Mouse (Mus musculus): Measurements from ENCODE around the gene Hvcn1.

The Hvcn1 gene

DNA sequence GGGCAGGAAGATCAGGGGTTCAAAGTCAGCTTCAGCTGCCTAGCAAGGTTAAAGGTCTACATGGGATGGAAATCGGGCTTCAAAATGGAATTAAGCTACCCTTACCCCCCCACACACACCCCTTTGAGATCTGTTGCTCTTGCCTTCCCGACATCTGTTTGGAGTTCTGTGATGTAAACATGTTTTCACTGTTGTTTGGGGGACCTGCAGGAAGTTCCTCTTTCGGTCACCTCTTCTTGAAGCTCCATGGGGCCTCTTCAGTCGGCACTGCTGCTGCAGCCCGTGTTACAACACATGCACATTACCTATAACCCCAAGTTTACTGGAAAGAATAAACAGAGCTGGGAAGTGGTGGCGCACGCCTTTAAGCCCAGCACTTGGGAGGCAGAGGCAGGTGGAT is 60.5 kb downstream of the Hvcn1 start:
- in situ Hi-C loops (cut with MseI, MboI): loop anchor here (5.0 kb wide), 2 partner anchors 75 to 80 kb away; no protein-coding TSS in a partner anchor

DNA sequence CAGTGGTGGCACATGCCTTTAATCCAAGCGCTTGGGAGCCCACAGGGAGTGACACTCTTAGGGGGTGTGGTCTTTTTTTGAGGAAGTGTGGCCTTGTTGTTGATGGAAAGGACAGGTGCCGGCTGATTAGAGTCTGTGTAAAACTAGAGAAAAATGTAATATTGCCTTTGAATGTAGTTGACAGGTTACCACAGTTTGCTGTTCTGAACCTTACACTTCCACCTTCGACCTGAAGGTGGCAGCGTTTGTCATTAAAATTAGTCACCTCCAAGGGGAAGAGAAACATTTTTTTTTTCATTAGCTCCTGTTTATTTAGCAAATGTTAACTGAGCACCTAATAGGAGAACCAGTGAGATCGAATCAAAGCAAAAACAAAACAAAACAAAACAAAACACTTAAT is 61.3 kb downstream of the Hvcn1 start:
- in situ Hi-C loops (cut with MseI, MboI): loop anchor here (5.0 kb wide), 2 partner anchors 74 to 79 kb away; no protein-coding TSS in a partner anchor

DNA sequence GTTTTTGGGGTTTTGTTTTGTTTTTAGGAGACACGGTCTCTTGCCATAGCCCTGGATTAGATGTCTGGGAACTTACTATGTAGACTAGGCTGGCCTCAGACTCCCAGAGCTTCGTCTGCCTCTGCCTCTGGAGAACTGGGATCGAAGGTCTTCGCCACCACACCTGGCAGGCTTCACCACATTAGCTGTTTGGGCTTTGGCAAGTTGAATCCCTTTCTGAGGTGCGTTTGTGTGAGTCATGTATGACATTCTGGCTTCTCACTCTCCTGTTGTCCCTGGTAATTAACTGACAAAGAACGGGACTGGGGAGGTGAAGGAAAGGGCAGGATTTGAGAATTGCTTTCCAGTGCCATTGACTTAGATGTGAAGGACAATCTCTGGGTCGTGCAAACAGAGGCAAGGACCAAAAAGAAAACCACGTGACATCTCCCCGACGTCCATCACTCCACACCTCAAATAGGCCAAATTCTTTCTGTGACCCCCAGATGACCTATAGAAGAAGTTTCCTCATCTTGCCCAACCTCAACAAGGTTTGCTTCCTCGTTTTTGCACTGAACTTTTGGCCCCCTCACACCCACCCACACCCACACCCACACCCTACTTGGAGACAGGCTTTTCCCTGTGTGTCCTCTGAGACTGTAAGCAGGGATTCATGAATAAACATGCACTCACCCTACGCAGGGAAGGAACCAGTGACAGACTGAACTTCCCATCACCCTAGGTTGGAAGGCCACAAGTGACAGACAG is 62.4 kb downstream of the Hvcn1 start:
- in situ Hi-C loops (cut with MseI, MboI): loop anchor here (5.0 kb wide), 2 partner anchors 73 to 78 kb away; no protein-coding TSS in a partner anchor

DNA sequence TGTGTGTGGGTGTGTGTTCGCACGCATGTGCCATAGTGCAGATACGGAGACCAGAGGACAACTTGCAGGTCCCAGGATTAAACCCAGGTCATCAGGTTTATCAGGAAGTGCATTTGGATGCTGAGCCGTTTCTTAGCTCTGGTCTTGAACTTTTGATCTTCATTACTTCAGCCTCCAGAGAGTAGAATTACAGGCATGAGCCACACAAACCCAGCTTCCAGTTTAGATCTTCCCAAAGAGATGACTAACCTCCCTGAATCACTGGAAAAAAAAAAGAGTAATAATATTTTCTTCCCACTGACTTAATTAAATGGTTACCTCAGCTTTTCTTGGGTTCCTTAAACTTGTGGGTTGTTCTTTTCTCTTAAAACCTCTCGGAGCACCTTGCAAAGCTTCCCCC is 66.2 kb downstream of the Hvcn1 start:
- in situ Hi-C loops (cut with MseI, MboI): no loop called here

DNA sequence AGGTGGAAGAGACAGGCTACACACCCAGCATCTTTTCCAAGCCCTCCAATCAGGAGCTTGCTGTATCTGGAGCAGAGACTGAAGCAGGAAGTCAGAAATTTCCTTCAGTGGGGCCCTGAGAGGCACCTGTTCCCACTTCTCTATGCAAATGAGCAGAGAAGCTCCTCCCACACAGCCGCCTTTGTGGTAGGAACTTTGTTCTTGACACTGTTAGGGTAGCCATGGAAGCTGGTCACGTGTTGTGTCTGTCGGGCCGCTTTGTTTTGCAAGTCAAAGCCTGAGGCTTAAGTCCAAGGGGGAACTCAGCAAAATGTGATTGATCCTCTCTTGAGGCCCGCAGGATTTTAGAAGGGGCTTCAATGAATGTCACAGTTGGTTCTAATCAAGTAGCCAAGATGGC is 68.2 kb downstream of the Hvcn1 start:
- in situ Hi-C loops (cut with MseI, MboI): no loop called here

DNA sequence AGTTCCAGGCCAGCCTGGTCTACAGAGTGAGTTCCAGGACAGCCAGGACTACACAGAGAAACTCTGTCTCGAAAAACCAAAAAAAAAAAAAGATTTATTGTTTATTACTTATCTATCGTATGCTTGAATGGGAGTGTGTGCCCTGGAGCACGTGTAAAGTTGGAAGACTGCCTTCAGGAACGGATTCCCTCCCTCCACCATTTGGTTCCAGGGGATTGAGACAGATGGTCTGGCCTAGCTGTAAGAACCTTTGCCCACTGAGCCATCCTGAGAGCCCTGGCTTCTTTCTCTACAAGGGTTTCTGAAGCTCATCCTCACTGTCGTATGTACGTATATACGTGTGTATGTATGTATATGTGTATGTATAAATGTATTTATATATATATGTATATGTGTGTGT is 72.3 kb downstream of the Hvcn1 start:
- in situ Hi-C loops (cut with MseI, MboI): no loop called here

DNA sequence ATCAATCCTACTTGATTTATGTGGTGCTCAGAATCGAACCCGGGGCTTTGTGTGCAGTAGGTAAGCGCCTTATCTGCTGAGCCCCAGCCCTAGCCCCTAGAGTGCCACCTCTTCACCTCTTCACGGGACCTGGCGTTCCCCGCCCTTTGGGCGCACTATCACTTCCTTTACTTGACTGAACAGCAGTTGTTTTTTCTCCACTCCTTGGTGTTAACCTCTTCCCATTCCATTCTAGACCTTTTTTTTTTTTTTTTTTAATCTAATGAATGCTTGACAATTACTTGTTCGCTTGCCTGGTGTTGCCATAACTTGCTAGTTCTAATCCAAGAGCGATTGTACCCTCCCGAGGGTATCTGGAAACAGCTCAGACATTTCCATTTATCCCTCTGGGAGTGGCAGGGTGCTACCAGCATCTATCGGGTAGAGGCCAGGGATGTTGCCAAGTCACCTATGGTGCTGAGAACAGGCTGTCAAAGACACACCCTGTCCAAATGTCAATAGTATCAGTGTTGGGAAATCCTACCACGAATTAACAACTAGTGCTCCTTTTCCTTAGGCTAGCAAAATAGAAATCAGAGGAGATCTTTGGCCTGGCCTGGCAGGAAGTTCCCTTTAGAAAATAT is 73.3 kb downstream of the Hvcn1 start:
- in situ Hi-C loops (cut with MseI, MboI): no loop called here

DNA sequence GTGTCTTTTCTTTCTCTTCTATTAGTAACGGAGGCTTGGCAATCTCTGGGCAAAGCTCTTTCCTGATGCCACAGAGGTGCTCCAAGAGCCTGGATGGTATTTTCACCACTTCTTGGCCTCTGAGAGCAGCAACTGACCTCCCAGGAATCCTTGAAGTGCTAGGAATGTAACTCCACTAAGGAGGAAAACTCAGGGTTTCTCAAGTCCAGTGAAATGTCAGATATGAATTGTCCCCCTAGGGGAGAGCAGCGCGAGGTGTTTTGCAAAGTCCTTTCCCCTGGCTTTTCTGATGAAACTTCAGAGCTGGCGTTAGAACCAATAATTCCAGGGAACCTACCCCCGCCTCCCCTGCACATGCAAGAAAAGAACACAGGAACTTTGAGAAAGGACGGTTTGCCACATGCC is 73.8 kb downstream of the Hvcn1 start:
- in situ Hi-C loops (cut with MseI, MboI): no loop called here

DNA sequence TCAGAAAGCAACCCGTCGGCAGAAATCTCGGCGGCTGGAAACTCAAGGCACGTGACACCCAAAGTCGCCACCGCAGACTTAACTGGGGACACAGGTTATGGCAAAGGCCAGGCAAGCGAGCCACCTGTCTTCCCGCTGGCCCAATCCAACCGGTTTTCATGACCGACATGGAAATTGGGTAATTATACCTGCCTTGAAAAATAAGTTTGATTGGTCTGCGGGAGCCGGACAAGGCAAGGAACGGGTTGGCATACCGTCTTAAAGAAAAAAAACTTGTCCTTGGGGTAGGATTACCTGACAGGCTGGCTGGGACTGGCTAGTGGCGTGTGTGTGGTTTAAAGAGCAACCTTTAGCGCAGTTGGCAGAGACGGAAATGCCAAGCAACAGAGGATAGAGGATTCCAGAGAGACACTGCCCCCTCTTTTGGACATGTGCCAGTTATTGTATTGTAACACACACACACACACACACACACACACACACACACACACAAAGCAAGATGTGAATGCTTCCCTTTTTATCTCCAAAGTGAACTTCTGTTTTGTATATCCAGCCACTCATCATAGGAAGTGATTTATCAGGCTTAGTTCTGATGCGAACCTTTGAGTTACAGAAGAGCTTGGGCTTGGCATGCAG is 74.3 kb downstream of the Hvcn1 start:
- in situ Hi-C loops (cut with MseI, MboI): no loop called here

DNA sequence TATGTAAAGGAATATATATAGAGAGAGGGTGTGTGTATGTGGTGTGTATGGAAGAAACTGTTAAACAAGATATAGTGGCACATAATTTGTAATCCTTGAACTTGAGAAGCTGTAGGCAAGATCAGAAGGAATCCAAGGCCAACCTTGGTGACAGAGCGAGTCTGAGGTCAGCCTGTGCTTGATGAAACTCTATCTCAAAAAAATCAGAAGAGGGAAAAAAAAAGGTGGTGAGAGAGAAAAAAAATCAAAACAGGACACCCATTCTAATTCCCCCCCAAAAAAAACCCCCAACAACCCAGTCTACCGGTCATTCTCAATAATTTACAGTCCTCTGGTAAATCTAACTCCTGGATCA is 77.2 kb downstream of the Hvcn1 start:
- in situ Hi-C loops (cut with MseI, MboI): no loop called here

DNA sequence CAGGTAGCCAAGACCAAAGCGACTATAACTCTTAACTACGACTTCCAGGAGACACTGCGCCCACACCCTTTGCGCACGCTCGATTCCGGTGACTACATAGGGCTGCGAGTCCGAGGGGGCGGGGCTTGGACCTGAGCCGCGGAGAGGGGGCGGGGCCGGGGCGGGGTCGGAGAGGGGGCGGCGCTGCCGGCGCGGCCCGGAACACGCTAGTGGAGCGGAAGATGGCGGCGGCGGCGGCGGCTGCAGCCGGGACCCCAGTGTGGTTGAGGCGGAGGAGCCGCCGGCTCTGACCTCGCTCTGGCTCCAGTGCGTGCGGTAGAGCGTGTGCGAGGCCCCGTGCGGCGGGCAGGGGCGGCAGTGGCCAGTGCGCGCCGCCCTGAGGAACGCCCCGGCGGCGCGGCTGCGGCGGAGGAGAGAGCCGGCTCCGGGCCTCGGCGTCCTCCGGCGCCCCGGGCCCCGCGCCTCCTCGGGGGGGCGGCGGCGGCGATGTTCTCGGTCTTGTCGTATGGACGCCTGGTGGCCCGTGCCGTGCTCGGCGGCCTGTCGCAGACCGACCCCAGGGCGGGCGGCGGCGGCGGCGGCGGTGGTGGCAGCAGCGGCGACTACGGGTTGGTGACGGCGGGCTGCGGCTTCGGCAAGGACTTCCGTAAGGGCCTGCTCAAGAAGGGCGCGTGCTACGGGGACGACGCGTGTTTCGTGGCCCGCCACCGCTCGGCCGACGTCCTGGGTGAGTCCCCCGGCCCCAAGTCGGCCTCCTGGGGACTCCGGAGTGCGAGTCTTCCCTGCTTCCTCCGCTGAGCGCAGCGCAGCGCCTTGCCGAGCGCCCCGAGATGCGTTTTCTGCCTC is 77.8 kb downstream of the Hvcn1 start, which contains the start of gene Pptc7:
TSS of gene Pptc7 (plus strand) at position 183 of the 846 bp plus-strand sequence.
- in situ Hi-C loops (cut with MseI, MboI): no loop called here

DNA sequence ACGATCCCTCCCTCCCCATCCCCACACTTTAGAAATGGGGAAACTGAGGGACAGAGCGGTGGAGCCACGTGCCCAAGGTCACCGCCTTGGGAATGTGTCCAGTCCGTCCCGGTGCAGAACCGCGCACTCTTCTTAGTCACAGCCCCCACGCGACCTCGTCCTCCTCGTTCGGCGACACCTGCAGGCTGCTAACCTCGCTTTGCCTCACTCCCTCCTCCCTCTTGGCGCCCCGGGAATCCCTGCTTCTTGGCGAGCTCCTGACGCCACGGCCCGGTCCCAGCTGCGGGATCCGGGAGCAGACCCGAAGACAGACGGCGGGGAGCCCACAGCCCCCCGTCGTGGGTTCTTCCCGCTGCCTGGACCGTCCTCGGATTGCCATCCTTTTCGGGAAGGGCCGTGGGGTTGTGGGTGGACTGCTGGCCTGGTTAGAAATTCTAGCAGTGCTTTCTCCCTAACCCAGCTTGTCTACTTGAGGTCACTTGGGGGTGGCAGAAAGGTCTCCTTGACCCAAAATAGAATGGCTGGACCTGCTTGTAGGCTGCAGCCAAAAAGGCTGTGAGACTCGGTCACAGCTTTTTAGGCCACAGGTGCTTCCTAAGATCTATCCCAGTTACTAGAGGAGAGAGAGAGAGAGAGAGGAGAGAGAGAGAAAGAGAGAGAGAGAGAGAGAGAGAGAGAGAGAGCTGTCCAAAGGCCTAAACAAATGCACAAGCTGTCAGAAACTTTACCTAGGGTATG is 78.6 kb downstream of the Hvcn1 start:
- in situ Hi-C loops (cut with MseI, MboI): no loop called here

DNA sequence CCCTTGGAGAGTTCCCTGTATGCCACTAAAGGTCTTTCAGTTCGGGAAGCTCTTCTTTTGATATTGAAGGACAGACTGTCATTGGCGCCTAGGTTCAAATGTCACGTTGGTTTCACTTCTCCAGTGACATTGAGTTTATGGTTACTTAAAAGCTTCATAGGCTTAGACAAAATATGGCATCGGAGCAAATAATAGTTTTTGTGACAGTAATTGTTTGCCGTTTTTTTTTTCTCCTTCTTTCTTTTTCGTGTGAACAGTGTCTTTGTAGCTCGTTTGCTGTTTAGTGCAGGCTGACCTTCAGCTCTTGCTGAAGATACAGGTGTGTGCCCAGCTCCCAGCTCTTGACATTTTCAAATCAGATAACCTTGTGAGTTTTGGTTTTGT is 79.2 kb downstream of the Hvcn1 start:
- in situ Hi-C loops (cut with MseI, MboI): no loop called here

DNA sequence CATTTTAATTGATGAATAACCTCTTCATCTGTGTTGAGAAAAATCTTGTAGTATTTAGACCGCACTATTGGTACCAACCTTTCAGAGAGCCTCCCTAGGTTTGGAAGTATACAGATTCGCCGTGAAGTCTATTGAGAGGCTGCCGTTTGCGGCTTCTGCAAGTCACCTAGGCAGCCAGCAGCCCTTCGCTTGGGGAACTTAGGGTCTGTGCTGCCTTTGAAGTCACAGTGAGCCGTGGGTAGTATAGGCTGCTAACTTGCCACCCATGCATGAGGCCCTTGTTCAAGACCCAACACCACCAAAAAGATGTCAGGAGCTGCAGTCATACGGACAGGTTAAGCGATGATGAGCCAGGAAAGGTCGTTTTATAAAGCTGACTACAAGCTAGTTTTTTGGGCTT is 79.6 kb downstream of the Hvcn1 start:
- in situ Hi-C loops (cut with MseI, MboI): no loop called here

DNA sequence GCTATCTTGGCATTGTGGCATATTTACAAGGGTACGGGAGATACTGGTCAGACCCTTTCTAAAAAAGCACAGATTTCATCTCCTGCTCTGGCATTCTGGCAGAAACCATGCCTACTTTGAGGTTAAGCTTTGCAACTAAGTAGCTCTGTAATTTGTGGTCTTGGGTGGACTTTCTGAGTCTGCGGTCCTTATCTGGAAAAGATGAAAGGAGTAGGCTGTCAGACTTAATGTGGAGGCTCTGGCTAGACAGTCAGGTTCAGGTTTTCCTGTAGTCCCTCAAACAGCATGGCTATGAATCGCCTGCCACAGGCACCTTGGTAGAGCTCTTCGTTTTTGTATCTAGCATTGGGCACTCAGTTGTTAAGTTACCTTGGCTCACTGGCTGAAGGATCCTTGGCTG is 80.4 kb downstream of the Hvcn1 start:
- in situ Hi-C loops (cut with MseI, MboI): no loop called here

DNA sequence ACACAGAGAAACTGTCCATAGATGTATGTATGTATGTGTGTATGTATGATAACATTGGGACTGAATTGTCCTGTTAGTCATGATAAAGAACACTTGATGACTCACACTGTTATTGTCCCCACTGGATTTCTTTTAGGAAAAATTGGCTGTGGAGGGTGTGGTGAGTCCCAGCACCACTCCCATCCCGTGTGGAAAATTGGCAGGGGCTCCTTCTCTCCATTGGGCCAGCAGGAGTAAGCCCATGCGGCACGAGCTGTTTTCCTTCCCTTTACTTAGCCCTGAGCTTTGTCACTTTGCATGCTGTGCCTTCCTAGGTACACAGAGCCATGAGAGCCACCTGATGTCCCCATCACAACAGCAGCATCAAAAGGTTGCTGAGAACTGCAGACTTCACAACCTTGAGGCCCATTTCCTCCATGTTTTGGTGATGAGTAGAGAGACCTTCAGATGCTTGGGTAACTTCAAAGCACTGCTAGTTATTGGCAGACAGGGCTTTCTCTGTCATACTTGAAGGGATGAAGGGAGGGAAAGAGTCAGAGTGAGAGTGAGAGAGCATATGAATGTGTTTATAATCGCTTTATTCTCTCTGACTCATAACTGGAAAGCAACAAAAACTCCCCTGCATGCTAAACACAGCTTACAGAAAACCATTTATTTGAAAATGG is 81.7 kb downstream of the Hvcn1 start:
- in situ Hi-C loops (cut with MseI, MboI): no loop called here

DNA sequence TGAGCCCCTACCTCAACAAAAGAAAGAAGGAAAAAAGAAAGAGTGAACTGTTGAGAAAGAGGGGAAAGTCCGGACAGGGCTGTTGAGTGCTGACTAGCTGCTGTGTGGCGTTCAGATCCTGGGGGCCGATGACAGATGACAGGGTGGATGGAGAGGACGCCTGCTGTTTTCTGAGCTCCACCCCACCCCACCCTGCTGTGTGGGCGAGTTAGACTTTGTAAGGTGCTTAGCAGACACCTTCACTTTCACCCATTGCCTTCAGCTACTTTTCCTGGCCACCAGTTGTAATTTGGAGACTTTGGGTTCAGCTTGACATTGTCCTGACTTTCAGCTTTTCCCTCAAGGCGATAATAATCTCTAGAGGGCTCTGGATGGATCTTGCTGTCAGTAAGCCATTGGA is 84.5 kb downstream of the Hvcn1 start:
- in situ Hi-C loops (cut with MseI, MboI): no loop called here

All from mouse trophoblast stem cell (cell line).